Mouse (Mus musculus) gonadal fat pad, adult 2 months (tissue): ENCODE data around the gene Ugt1a6b. TPM values are rescaled to one million over a fixed set of nuclear protein-coding genes. Genes with fewer than 3 reads are reported as not detected.
A peak's percentile ranks its signal among the peaks of the same experiment; 100 is the strongest.
"Not testable (repeated sequence)": the region's sequence is repeated elsewhere in the genome, so short reads cannot be mapped to it uniquely, and the experiment has no call there.

Experiments used
- DNase-seq: peaks from one replicate; pipeline ENCODE4 v3.0.0-alpha.2; 2012; ENCODE audit warnings: low read depth
- polyA plus RNA-seq: library from polyadenylated mRNA; depleted of rRNA; stranded (reverse); fragments of >200 nt; gene quantifications from 2 replicates; pipeline ENCODE4 v1.2.3, GENCODE M21; 2012

Ugt1a6b gene
- polyA plus RNA-seq, 1 experiment = 62.3 TPM

GRCm38 (mm10) chr1:88199996-88200395, 96.9 kb downstream of the Ugt1a6b start:
- DNase-seq = no peak

DNA sequence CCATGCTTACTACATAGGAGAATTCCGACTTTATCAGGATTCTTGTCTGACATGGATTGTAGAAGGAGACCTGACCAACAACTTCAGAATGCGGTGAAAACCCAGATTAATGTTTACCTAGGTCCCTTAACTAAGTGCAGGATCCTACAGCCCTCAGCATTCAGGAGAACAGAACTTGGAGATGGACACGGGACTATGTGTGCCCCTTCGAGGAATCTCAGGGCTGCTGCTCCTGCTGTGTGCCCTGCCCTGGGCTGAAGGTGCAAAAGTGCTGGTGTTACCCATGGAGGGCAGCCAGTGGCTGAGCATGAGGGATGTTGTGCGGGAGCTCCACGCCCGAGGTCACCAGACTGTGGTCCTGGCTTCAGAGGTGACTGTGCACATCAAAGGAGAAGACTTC, 97.4 kb downstream of the Ugt1a6b start, which contains the start of gene Ugt1a2:
Gene Ugt1a2, plus strand, starts transcription at position 146 of the 400 bp plus-strand sequence.
- no peak for DNase-seq

- no peak for DNase-seq
Observed at GRCm38 (mm10) chr1:88205294-88205922, 102.4 kb downstream of the Ugt1a6b start, which contains the start of gene Dnajb3. Gene Dnajb3 (minus strand): TSS chr1:88205782.

GRCm38 (mm10) chr1:88206843-88207479, 103.9 kb downstream of the Ugt1a6b start:
- DNase-seq = no peak

DNA sequence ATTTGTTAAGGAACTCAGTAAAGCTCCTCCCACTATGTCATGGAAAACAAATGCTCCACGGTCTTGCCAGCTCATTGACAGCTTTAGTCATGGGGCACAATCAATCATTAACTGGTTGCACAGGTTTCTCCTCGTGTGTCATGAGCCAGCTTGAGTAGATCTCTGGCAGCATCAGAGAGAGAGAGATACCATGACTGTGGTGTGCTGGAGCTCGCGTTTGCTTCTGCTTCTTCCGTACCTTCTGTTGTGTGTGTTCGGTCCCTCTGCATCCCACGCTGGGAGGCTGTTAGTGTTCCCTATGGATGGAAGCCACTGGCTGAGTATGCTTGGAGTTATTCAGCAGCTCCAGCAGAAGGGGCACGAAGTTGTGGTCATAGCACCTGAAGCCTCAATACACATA, 108.8 kb downstream of the Ugt1a6b start, which contains the start of gene Ugt1a1:
Gene Ugt1a1, plus strand, starts transcription at position 148 of the 400 bp plus-strand sequence.
- DNase-seq = peak; percentile 99

GRCm38 (mm10) chr1:88212341-88213045, 109.4 kb downstream of the Ugt1a6b start:
- DNase-seq = no peak

DNA sequence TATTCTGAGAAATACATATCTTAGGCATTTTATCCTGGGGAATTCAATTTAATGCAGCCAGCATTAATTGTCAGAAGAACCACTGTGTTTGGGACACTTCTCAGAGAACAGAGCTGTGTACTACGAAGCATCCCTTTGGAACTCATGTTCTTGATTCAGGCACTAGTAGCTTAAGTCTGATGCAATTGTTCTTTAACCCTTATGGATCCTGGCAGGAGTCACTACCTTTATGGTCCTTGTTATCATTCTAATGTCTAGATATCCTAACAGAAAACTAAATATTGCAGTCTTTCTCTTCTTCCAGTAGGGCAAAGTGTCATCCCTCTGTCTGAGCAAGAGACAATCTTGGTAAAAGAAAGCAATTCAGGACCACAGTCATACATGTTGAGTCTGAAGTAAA, 110.0 kb downstream of the Ugt1a6b start:
- no peak for DNase-seq

GRCm38 (mm10) chr1:88213766-88214461, 110.9 kb downstream of the Ugt1a6b start:
- no peak for DNase-seq

DNA sequence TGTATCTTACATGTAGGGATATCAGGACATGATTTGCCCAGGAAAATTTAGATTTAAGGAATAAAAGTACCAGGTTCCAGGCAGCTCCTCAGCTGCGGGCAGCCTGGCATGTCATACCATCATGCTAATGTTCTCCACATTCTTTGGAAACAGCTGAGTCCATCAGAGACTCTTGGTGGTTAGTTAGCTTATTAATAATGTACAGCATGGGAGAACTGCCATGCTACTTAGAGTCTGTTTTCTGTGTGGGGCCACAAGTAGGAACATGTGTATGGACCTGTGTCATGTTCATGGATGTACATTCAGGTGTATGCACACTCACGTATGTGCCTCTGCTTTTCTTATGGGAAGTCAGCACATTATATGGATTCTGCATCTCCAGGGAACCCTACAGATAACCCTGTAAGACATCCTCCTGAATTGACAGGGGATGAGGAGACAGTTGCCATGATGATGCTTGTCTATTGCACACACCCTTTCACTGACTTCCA, 111.5 kb downstream of the Ugt1a6b start:
- DNase-seq = no peak

GRCm38 (mm10) chr1:88215466-88216380, 112.7 kb downstream of the Ugt1a6b start:
- no peak for DNase-seq

- DNase-seq = no peak
Observed at GRCm38 (mm10) chr1:88216551-88216950, 113.5 kb downstream of the Ugt1a6b start.

DNA sequence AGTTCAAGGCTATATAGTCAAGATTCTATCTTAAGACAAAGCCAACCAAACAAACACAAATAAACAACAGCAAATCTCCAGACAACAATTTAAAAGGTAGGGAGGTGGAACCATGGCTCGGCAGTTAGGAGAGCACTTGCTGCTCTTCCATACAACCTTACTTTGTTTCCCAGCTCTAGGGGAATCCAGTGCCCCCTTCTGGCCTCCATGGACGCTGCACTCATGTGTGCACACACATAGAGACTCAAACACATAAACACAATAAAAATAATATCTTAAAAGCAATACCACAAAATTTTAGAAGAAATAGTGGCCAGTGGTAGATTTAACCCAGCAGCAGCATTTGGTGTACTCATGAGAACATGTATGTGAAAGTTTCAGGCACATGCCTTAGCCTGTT, 114.1 kb downstream of the Ugt1a6b start:
- DNase-seq = no peak

GRCm38 (mm10) chr1:88217576-88217975, 114.5 kb downstream of the Ugt1a6b start:
- DNase-seq = no peak

- no peak for DNase-seq
Observed at GRCm38 (mm10) chr1:88218051-88218450, 115.0 kb downstream of the Ugt1a6b start.

DNA sequence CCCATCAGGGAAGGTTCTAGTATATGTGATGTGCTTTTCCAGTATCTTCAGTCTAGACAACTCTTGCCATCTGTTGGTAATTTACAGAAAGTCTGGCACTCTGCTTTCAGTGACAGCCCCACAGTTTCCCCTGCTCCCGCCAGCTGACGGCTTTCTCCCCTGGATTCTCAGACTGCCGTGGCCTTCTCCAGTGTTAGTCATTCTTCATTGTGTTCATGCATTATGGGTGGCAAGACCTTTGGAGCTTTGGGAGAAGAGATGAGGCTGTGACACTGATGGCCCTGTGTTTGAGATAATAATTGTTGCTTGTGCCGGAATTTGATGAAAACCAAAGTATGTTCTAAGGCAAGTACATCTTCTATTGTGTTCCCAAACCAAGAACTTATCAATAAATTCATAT, 115.5 kb downstream of the Ugt1a6b start:
- no peak for DNase-seq

GRCm38 (mm10) chr1:88219054-88219453, 116.0 kb downstream of the Ugt1a6b start:
- no peak for DNase-seq

DNA sequence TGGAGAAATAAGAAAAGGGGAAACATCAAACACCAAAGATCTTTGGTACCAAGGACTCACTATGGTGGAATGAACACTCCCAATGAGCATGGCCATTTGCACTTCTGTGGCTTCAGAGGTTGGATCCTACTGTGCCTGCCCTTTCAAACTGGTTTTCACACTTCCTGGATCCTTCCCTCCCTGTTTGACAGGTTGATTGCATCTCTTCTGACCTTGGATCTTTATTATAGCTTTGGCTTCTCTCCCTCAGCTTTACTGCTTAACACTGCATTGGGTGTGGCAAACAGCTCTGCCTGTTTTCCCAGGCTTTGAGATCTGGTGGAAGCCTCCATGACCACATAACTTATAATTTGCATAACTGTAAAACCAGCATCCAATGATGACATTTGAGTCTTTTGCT, 117.3 kb downstream of the Ugt1a6b start:
- peak; percentile 94 for DNase-seq

GRCm38 (mm10) chr1:88222216-88222615, 119.2 kb downstream of the Ugt1a6b start:
- no peak for DNase-seq

DNA sequence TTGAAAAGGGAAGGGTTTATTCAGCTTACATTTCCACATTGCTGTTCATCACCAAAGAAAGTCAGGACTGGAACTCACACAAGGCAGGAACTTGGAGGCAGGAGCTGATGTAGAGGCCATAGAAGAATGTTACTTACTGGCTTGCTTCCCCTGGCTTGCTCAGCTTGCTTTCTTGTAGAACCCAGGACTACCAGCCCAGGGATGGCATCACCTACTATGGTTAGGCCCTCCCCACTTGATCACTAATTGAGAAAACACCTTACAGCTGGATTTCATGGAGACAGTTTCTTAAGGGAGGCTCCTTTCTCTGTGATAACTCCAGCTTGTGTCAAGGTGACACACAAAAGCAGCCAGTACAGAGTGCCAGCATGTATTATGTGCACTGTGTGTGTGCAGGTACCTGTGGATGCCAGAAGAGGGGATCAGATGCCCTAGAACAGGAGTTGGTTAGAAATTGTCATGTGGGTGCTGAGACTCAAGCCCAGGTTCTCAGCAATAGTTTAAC, 120.0 kb downstream of the Ugt1a6b start:
- not testable (repeated sequence) for DNase-seq

- DNase-seq = no peak
Observed at GRCm38 (mm10) chr1:88223591-88223990, 120.5 kb downstream of the Ugt1a6b start.
